Comparison of ENCODE assay signal across 7 mouse cellular contexts in the genomic region with DNA sequence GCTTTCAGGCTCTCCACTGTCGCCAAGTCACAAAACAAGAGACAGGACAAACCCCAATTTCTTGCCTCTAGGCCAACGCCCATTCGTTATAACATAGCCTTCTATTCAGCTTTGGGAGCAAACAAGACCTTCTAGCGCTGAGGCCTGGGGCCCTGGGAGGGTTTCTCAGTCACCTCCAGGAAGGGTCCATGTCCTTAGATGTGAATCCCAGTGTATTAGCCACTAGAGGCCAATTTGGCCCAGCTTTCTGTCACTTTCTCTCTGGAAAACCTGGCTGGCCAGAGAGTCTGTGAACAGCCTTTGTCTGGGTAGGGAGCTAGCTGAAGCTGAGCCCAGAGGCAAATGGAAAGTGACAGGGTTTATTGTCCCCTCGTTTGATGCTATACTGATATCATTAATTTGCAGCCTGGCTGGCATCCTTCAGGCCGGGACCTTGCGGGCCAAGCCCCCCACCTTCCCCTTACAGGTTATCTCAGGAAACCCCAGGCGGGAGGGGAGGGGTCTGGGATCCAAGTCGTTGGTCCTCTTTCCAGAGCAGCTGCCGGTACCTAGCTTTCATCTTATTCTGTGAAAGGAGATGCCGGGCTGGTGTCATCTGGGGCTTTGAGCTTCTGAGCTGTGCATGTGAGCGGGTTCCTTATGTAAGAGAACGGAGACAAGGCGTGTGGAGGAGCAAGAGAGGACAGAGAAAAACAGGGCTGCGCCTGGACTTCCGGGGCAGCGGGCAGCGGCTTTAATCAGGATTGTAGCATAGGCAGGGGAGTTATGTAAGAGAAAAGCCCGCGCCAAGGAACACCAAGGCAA. TPM values are rescaled to one million over a fixed set of nuclear protein-coding genes. Genes with fewer than 3 reads are reported as not detected.
DNase-seq lines count a peak whose midpoint lies in the region; ATAC-seq lines count a peak whose summit lies in the region.

No protein-coding gene starts in this region.

- no peak overlapping the region; the same call in 1 of the 2 replicates for H3K4me3 ChIP-seq in forebrain, embryonic 12.5 days (replicated peaks)
- H3K4me3 ChIP-seq in intestine, embryonic 14.5 days (ENCODE audit: low read depth, low read length) = no peak overlapping the region
- H3K4me3 ChIP-seq in neural tube, embryonic 13.5 days = no peak overlapping the region

- no peaks in the 10 kb centered on the region for H3K36me3 ChIP-seq in forebrain, embryonic 12.5 days (replicated peaks)
- no peaks in the 10 kb centered on the region for H3K36me3 ChIP-seq in intestine, embryonic 14.5 days (ENCODE audit: control insufficient read depth, insufficient read depth, low read length)
- no peaks in the 10 kb centered on the region for H3K36me3 ChIP-seq in neural tube, embryonic 13.5 days

- peak; percentile 19 for DNase-seq in urinary bladder, postnatal 25 days (ENCODE audit: low spot score)
- no peak for DNase-seq in urinary bladder, adult 2 months (ENCODE audit: low spot score)
- DNase-seq in intestine, embryonic 14.5 days (ENCODE audit: low spot score) = no peak
- peak; percentile 69 for DNase-seq in left cerebral cortex, postnatal 36 days (ENCODE audit: low spot score in 2 of 2)
- DNase-seq in gastrocnemius, adult 8-10 months (ENCODE audit: low spot score in 2 of 2) = no peak

- peak overlapping the region; percentile 40 for H3K4me2 ChIP-seq in forebrain, embryonic 12.5 days
- H3K4me2 ChIP-seq in intestine, embryonic 14.5 days (ENCODE audit: low read length) = peak overlapping the region; percentile 22; the same call in 1 of the 2 replicates
- peak overlapping the region; percentile 21 for H3K4me2 ChIP-seq in neural tube, embryonic 13.5 days

- H3K4me1 ChIP-seq in forebrain, embryonic 12.5 days = peaks cover 54% of the 10 kb centered on the region
- peaks cover 8% of the 10 kb centered on the region; the same call in 1 of the 2 replicates for H3K4me1 ChIP-seq in intestine, embryonic 14.5 days (replicated peaks; ENCODE audit: control insufficient read depth, insufficient read depth, low read length)
- H3K4me1 ChIP-seq in neural tube, embryonic 13.5 days (replicated peaks) = peaks cover 42% of the 10 kb centered on the region

- peaks cover 13% of the 10 kb centered on the region for H3K27me3 ChIP-seq in forebrain, embryonic 12.5 days
- peaks cover 18% of the 10 kb centered on the region for H3K27me3 ChIP-seq in intestine, embryonic 14.5 days (replicated peaks; ENCODE audit: control insufficient read depth, insufficient read depth, low read length)
- peaks cover 10% of the 10 kb centered on the region for H3K27me3 ChIP-seq in neural tube, embryonic 13.5 days

- WGBS in forebrain, embryonic 12.5 days = 8% methylated on average over 20 of the region's 20 CpGs
- 27% methylated on average over 20 of the region's 20 CpGs for WGBS in intestine, embryonic 14.5 days
- 18% methylated on average over 20 of the region's 20 CpGs for WGBS in neural tube, embryonic 13.5 days

- peak overlapping the region; percentile 42 for H3K9ac ChIP-seq in forebrain, embryonic 12.5 days
- no peak overlapping the region for H3K9ac ChIP-seq in intestine, embryonic 14.5 days (ENCODE audit: low read length)
- H3K9ac ChIP-seq in neural tube, embryonic 13.5 days = peak overlapping the region; percentile 56

- ATAC-seq in forebrain, embryonic 12.5 days (ENCODE audit: low FRiP score) = peak; percentile 52
- no peak for ATAC-seq in intestine, embryonic 14.5 days (replicated peaks; ENCODE audit: low FRiP score, low TSS enrichment, low read depth)
- peak; percentile 59 for ATAC-seq in neural tube, embryonic 13.5 days (ENCODE audit: low read depth)

- no peaks in the 10 kb centered on the region for H3K9me3 ChIP-seq in forebrain, embryonic 12.5 days
- no peaks in the 10 kb centered on the region for H3K9me3 ChIP-seq in intestine, embryonic 14.5 days (ENCODE audit: control insufficient read depth, low read length)
- no peaks in the 10 kb centered on the region for H3K9me3 ChIP-seq in neural tube, embryonic 13.5 days

- intact Hi-C loops in left cerebral cortex, postnatal 36 days (cut with DNase I) = no loop called here

- peak overlapping the region; percentile 93 for H3K27ac ChIP-seq in forebrain, embryonic 12.5 days
- no peak overlapping the region for H3K27ac ChIP-seq in intestine, embryonic 14.5 days (ENCODE audit: low read depth)
- H3K27ac ChIP-seq in neural tube, embryonic 13.5 days (replicated peaks) = peak overlapping the region; percentile 91

RNA-seq across cellular contexts. Expression of gene Stmn1, which starts 17.5 kb away (rescaled TPM):
- polyA plus RNA-seq in urinary bladder, adult 2 months (2012; rRNA removed) = 67.0 and 104 TPM in 2 replicates
- polyA plus RNA-seq in forebrain, embryonic 12.5 days (2016; fragmentation: Nextera tagmentation; extraction: Ambion mirVana) = 4,517 and 4,745 TPM in 2 replicates
- polyA plus RNA-seq in intestine, embryonic 14.5 days (2014; fragmentation: Nextera tagmentation; extraction: Ambion mirVana) = 1,522 and 1,793 TPM in 2 replicates
- total RNA-seq in left cerebral cortex, postnatal 36 days (2021) = 1,000 to 10,000 TPM; 1,022 to 1,141 TPM
- 6,082 and 6,118 TPM in 2 replicates for polyA plus RNA-seq in neural tube, embryonic 13.5 days (2015; fragmentation: Nextera tagmentation; extraction: Ambion mirVana)
- total RNA-seq in gastrocnemius, adult 8-10 months (2022) = 1 to 10 TPM; 2.7 to 4.4 (median 2.8) TPM

RNA-seq across cellular contexts. Expression of gene Paqr7, which starts 45.9 kb away (rescaled TPM):
- 40.0 and 42.7 TPM in 2 replicates for polyA plus RNA-seq in urinary bladder, adult 2 months (2012; rRNA removed)
- 3.8 and 4.9 TPM in 2 replicates for polyA plus RNA-seq in forebrain, embryonic 12.5 days (2016; fragmentation: Nextera tagmentation; extraction: Ambion mirVana)
- 1.3 and 2.1 TPM in 2 replicates for polyA plus RNA-seq in intestine, embryonic 14.5 days (2014; fragmentation: Nextera tagmentation; extraction: Ambion mirVana)
- 10 to 100 TPM; 56.5 to 65.6 TPM for total RNA-seq in left cerebral cortex, postnatal 36 days (2021)
- 19.5 and 23.3 TPM in 2 replicates for polyA plus RNA-seq in neural tube, embryonic 13.5 days (2015; fragmentation: Nextera tagmentation; extraction: Ambion mirVana)
- 1 to 10 TPM; 2.8 to 5.5 (median 5.0) TPM for total RNA-seq in gastrocnemius, adult 8-10 months (2022)

RNA-seq across cellular contexts. Expression of gene Pafah2, which starts 54.5 kb away (rescaled TPM):
- 37.9 and 39.9 TPM in 2 replicates for polyA plus RNA-seq in urinary bladder, adult 2 months (2012; rRNA removed)
- 7.2 and 8.3 TPM in 2 replicates for polyA plus RNA-seq in forebrain, embryonic 12.5 days (2016; fragmentation: Nextera tagmentation; extraction: Ambion mirVana)
- 28.4 and 32.5 TPM in 2 replicates for polyA plus RNA-seq in intestine, embryonic 14.5 days (2014; fragmentation: Nextera tagmentation; extraction: Ambion mirVana)
- total RNA-seq in left cerebral cortex, postnatal 36 days (2021) = 1 to 10 TPM; 6.7 to 7.5 TPM
- 7.4 and 8.0 TPM in 2 replicates for polyA plus RNA-seq in neural tube, embryonic 13.5 days (2015; fragmentation: Nextera tagmentation; extraction: Ambion mirVana)
- 1 to 10 TPM; 2.2 to 2.8 (median 2.5) TPM for total RNA-seq in gastrocnemius, adult 8-10 months (2022)

Comparison
In these comparisons a context has a peak if more than half of its experiments do, and no peak if none do; other contexts are left out.
1. DNase-seq: peak in urinary bladder, postnatal 25 days (single experiment) and left cerebral cortex, postnatal 36 days (2 of 2); none in urinary bladder, adult 2 months (single experiment), intestine, embryonic 14.5 days (single experiment) and gastrocnemius, adult 8-10 months (0 of 2).
2. RNA of gene Stmn1, which starts 17.5 kb away (polyA plus RNA-seq): 6,082 to 6,118 TPM in neural tube, embryonic 13.5 days, 4,517 to 4,745 TPM in forebrain, embryonic 12.5 days and 1,522 to 1,793 TPM in intestine, embryonic 14.5 days; 67.0 to 104 TPM in urinary bladder, adult 2 months; every median in the first group is over 10 times any median in the second.
3. Peak in every context shown above with its lines, with median percentiles within 50 percentile points of each other: H3K4me2 ChIP-seq.